Mouse (Mus musculus) small intestine, adult 2 months (tissue): ENCODE results near the gene Strip1. TPM values are rescaled to one million over a fixed set of nuclear protein-coding genes. Genes with fewer than 3 reads are reported as not detected.
A peak's percentile ranks its signal among the peaks of the same experiment; 100 is the strongest.

Experiments
- H3K27ac ChIP-seq: fragments of 200-500 bp; 2 replicates; pipeline ENCODE4 v1.5.1; 2012; ENCODE audit warnings: low read depth, low read length, control low read depth, inconsistent platforms; ENCODE audit not compliant: insufficient read depth
- H3K27me3 ChIP-seq: fragments of 200-500 bp; 2 replicates; pipeline ENCODE4 v1.6.1; 2012; ENCODE audit warnings: mild to moderate bottlenecking, moderate library complexity, low read length, inconsistent platforms; ENCODE audit not compliant: control insufficient read depth, insufficient read depth
- H3K36me3 ChIP-seq: fragments of 200-500 bp; 2 replicates; pipeline ENCODE4 v1.6.1; 2012; ENCODE audit warnings: mild to moderate bottlenecking, low read length, control low read depth, inconsistent platforms; ENCODE audit not compliant: control insufficient read depth, insufficient read depth
- H3K4me1 ChIP-seq: fragments of 200-500 bp; 2 replicates; pipeline ENCODE4 v1.6.1; 2012; ENCODE audit warnings: low read length, inconsistent platforms, mixed read lengths; ENCODE audit not compliant: control insufficient read depth, insufficient read depth, insufficient read length
- H3K4me3 ChIP-seq: fragments of 200-500 bp; 2 replicates; pipeline ENCODE4 v1.5.1; 2012; ENCODE audit warnings: low read depth, mild to moderate bottlenecking, control low read depth, inconsistent platforms, low read length, moderate library complexity
- CTCF ChIP-seq: fragments of 200-500 bp; IDR thresholded peaks from 2 replicates; pipeline ENCODE4 v1.5.1; 2012; ENCODE audit warnings: low read depth, mild to moderate bottlenecking, control low read depth, inconsistent platforms, low read length, moderate library complexity, mixed read lengths; ENCODE audit not compliant: insufficient replicate concordance, insufficient read length; ENCODE audit errors: extremely low read depth
- POLR2A ChIP-seq: fragments of 200-500 bp; IDR thresholded peaks from 2 replicates; pipeline ENCODE4 v1.6.1; 2012; ENCODE audit warnings: low read depth, mild to moderate bottlenecking, control low read depth, inconsistent platforms, low read length, moderate library complexity
- WGBS: fragments of 180-500 bp; shearing (Covaris S2); methylation state at CpG from one replicate; pipeline ENCODE4 v1.1.7; 2018; 5-methylcytosine and 5-hydroxymethylcytosine counted together
- polyA plus RNA-seq: library from polyadenylated mRNA; depleted of rRNA; stranded (reverse); fragments of >200 nt; gene quantifications from 2 replicates; pipeline ENCODE4 v1.2.3, GENCODE M21; 2012

The Strip1 gene
- polyA plus RNA-seq, 1 experiment = 46.9 TPM

GRCm38 (mm10) chr3:107591612-107592011 is 39.9 kb downstream of the Strip1 start:
- Histone ChIP-seq H3K4me3 (no peak overlapping the region), H3K36me3 (no peaks in the 10 kb centered on the region), H3K27ac (no peak overlapping the region), H3K4me1 (peaks cover 8% of the 10 kb centered on the region), H3K27me3 (peaks cover 53% of the 10 kb centered on the region)
- no peak for TF ChIP-seq POLR2A
- no peak for TF ChIP-seq CTCF
- 44% methylated on average over 1 of the region's 1 CpGs for WGBS

DNA sequence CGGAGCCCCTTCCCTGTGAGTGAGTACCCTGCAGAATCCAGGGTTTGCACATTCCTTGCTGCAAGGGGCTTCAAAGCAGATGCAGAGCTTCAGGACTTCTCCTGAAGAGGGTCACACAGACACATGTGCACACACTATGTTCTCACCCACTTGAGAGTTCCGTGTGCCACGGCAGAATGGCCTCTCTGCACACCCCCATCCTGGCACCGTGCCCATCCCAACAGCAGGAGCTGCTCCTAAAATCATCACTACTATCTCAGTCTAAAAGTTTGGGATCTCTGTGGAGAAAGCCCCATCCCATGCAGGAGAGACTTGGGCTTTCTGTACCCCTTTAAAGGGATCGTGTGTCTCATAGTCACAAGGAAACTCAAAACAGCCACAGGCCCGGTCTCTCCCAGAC is 45.0 kb downstream of the Strip1 start:
- TF ChIP-seq POLR2A (no peak), CTCF (no peak)
- Histone ChIP-seq H3K4me1 (peaks cover 5% of the 10 kb centered on the region), H3K27ac (no peak overlapping the region), H3K4me3 (no peak overlapping the region), H3K27me3 (peaks cover 43% of the 10 kb centered on the region), H3K36me3 (no peaks in the 10 kb centered on the region)
- 71% methylated on average over 6 of the region's 6 CpGs for WGBS

GRCm38 (mm10) chr3:107583893-107584292 is 47.6 kb downstream of the Strip1 start:
- TF ChIP-seq POLR2A = no peak
- TF ChIP-seq CTCF = no peak
- peaks cover 5% of the 10 kb centered on the region for H3K4me1 ChIP-seq
- 16% methylated on average over 1 of the region's 1 CpGs for WGBS
- no peaks in the 10 kb centered on the region for H3K36me3 ChIP-seq
- peaks cover 57% of the 10 kb centered on the region for H3K27me3 ChIP-seq
- no peak overlapping the region for H3K27ac ChIP-seq
- H3K4me3 ChIP-seq = no peak overlapping the region

DNA sequence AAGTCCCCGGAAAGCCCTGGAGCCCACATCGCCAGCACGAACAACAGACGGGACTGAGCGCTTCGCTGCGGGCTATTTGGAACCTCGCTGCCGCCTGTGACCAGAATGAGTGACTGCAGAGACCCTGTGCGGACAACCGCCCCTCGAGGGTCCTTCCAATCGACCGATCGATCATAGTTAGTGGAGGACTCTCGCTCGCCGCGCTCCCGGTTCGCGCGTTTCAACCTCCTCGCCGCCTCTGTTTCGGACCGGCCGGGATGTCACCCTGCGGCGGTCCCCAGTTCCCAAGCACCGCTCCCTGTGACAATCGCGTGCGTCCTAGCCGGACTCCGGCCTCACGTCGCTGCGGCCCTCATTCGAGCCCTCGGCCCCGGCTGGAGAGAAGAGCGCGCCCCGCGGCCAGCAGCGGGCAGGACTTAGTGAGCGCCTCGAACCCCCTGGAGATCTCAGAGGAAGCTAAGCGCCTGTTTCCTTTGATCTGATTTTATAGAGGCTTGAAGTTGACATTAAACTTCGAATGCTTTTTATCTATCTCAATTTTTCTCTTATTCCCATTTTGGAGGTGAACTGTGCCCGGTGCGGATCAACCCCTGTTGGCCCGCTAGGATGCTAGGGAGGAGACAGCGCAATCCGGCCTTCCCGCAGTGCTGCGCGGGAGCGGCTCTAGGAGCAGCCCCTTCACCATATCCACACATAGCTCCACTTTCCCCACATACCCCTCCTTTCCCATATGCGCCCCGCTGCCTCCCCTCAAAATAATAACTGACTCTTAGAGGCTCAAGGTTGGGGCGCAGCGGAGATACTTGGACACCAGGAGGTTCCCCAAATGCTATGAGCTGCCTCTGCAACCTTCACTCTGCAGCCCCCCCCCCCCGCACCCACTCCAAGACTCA is 48.4 kb downstream of the Strip1 start:
- Histone ChIP-seq H3K4me1 (peaks cover 5% of the 10 kb centered on the region), H3K27ac (no peak overlapping the region), H3K36me3 (no peaks in the 10 kb centered on the region), H3K4me3 (peak overlapping the region; percentile 40), H3K27me3 (peaks cover 57% of the 10 kb centered on the region)
- WGBS = 3% methylated on average over 65 of the region's 65 CpGs
- no peak for TF ChIP-seq CTCF
- no peak for TF ChIP-seq POLR2A

- H3K4me3 ChIP-seq = peak overlapping the region; percentile 40
- no peak overlapping the region for H3K27ac ChIP-seq
- WGBS = 6% methylated on average over 18 of the region's 18 CpGs
- peaks cover 53% of the 10 kb centered on the region for H3K27me3 ChIP-seq
- TF ChIP-seq CTCF (no peak), POLR2A (no peak)
- H3K36me3 ChIP-seq = no peaks in the 10 kb centered on the region
- H3K4me1 ChIP-seq = peaks cover 5% of the 10 kb centered on the region
These were observed 49.2 kb downstream of the Strip1 start for GRCm38 (mm10) chr3:107582130-107582874.

- peaks cover 5% of the 10 kb centered on the region for H3K4me1 ChIP-seq
- no peak overlapping the region for H3K4me3 ChIP-seq
- H3K27me3 ChIP-seq = peaks cover 53% of the 10 kb centered on the region
- no peaks in the 10 kb centered on the region for H3K36me3 ChIP-seq
- no peak overlapping the region for H3K27ac ChIP-seq
- 11% methylated on average over 15 of the region's 15 CpGs for WGBS
- no peak for TF ChIP-seq POLR2A
- TF ChIP-seq CTCF = no peak
These were observed 50.1 kb downstream of the Strip1 start for GRCm38 (mm10) chr3:107581103-107582010.
